Mouse (Mus musculus) G1E (cell line): ENCODE data around the gene Iyd.

Experiments
- CTCF ChIP-seq: IDR thresholded peaks from 2 replicates; pipeline ENCODE4 v1.5.1; 2012; ENCODE audit warnings: low read depth, low read length, inconsistent platforms, mixed read lengths
- GATA1 ChIP-seq: IDR thresholded peaks from 2 replicates; pipeline ENCODE4 v1.6.1; 2012; ENCODE audit warnings: borderline replicate concordance, low read length, inconsistent platforms, mixed read lengths
- POLR2AphosphoS5 ChIP-seq: IDR thresholded peaks from 2 replicates; pipeline ENCODE4 v1.6.1; 2012; ENCODE audit warnings: low read depth, low read length, inconsistent platforms; ENCODE audit not compliant: insufficient replicate concordance
- TAL1 ChIP-seq: conservative IDR thresholded peaks from 2 replicates; pipeline ENCODE4 v1.6.1; 2012; ENCODE audit warnings: low read depth, low read length, inconsistent platforms, mixed read lengths

GRCm38 (mm10) chr10:3529807-3530206, 10.2 kb upstream of the Iyd start:
- TF ChIP-seq CTCF: no peak
- TF ChIP-seq TAL1: no peak
- no peak for TF ChIP-seq POLR2AphosphoS5
- TF ChIP-seq GATA1: no peak
